Mouse (Mus musculus) adrenal gland, postnatal 4 days (tissue): ENCODE results near the gene Col10a1. TPM values are rescaled to one million over a fixed set of nuclear protein-coding genes. Genes with fewer than 3 reads are reported as not detected.
"Not testable (repeated sequence)": the region's sequence is repeated elsewhere in the genome, so short reads cannot be mapped to it uniquely, and the experiment has no call there.

Experiments
- DNase-seq, 2 experiments: peaks; one replicate each; pipeline ENCODE4 v3.0.0; 2021 to 2022; ENCODE audit warnings: low spot score in 2 of 2, mixed read lengths in 2 of 2
- long read RNA-seq, 2 experiments: library from polyadenylated mRNA; stranded (forward); transcript quantifications; one replicate each; pipeline ENCODE4 v2.0.0; 2021
- total RNA-seq, 2 experiments: library from RNA; stranded (reverse); gene quantifications; 2 replicates each; pipeline ENCODE4 v1.2.3; 2021

Col10a1 gene
- total RNA-seq = under 1 TPM; 0.39 to 0.48 TPM
- long read RNA-seq, experiment 1 = 0 reads
- long read RNA-seq, experiment 2, partial matches to known transcripts = 0 of 7 reads
- long read RNA-seq, experiment 2, other reads (novel, unspliced or antisense) = 7 of 7 reads

GRCm38 (mm10) chr10:34389681-34390080 is at the start of gene Col10a1:
Gene Col10a1, plus strand, starts transcription at chr10:34389981.
- DNase-seq = no peak

- no peak for DNase-seq
Observed at GRCm38 (mm10) chr10:34341014-34341413, 48.8 kb upstream of the Col10a1 start.

DNA sequence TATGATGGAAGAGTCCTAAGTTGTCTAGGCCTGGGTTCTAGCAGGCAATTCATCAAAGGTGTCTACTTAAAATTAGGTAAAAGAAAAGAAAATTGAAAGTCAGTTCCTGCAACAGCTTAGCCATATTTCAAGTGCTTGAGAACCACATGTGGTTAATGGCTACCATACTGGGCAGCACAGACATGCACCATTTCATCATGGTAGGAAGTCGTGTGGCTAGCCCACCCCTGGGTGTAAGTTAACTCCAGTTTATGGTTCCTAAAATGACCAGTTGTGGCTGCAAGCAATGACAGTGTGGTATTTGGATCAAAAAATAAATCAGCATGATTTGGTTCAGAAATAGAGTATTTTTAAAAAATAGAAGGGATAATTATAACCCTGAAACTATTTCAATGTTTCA is 47.9 kb upstream of the Col10a1 start:
- DNase-seq = no peak

DNA sequence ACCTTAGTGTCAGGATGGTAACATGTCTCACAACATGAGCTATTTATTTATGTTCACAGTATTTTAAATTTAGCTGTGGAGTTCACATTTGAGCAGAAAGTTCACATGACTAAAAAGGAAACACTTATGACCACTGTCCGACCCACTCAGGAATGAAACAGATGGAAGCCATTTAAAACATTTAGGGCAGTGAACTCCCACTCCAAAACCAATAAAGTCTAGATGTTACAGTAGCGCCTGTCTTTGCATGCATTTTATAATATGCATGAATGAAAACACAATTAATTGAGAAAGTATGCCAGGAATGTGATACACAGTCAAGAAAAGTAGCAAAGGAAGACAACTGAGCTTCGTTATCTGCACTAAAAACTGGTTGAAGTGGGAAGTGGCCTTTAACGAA is 37.6 kb upstream of the Col10a1 start:
- no peak for DNase-seq

GRCm38 (mm10) chr10:34358263-34358662 is 31.5 kb upstream of the Col10a1 start:
- DNase-seq = no peak

GRCm38 (mm10) chr10:34363756-34364155 is 26.0 kb upstream of the Col10a1 start:
- no peak for DNase-seq

GRCm38 (mm10) chr10:34368138-34368537 is 21.6 kb upstream of the Col10a1 start:
- DNase-seq = no peak

DNA sequence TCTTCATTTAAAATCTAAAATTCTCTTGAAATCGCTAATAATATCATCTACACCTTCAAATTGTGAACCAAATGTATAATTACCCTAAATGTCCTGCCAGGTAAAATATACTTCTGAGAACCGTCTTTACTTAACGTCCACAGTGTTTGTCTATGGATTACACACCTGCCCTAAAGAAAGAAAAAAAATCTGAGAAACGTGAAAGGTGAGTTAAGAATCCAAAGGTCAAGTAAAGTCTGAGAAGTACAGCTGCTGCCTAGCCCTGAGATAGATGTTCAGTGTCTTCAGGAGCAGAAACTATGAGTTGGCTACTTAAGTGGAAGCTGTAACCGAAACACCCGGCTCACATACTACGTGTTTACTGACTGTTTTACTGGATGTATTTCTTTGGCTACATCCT is 16.4 kb upstream of the Col10a1 start:
- no peak for DNase-seq

- DNase-seq = no peak
Observed at GRCm38 (mm10) chr10:34385636-34386035, 4.1 kb upstream of the Col10a1 start.

GRCm38 (mm10) chr10:34396959-34397358 is 7.2 kb downstream of the Col10a1 start:
- DNase-seq = no peak

- no peak for DNase-seq
Observed at GRCm38 (mm10) chr10:34399267-34399666, 9.5 kb downstream of the Col10a1 start.

DNA sequence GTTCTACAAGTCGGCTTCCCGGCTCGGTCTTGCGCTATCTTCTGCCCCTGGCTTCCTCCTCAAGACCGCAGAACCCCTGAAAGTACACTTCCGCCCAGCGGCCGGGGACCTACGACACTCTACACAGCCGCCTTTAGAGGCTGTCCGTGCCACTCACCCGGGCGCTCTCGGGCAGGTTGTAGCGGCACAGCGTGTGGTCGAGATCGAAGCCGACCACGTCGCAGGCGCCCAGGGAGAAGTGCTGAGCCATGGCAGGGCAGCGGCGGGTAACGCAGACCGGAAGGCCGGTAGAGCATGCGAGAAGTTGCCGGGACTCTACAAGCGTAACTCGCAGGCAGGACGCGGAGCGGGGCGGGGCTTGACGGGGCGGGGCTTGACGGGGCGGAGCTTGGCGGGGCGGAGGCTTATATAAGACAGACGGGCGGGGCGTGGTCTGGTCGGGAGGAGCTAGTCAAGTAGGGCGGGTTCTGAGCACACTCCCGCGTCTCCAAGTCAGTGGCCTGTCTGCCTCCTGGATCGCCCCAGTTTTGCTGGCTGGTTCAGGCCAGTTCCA is 28.5 kb downstream of the Col10a1 start, which contains the start of gene Nt5dc1:
Gene Nt5dc1 (minus strand): TSS at position 349 of the 553 bp plus-strand sequence.
- DNase-seq = peak; percentile 90 to 94

DNA sequence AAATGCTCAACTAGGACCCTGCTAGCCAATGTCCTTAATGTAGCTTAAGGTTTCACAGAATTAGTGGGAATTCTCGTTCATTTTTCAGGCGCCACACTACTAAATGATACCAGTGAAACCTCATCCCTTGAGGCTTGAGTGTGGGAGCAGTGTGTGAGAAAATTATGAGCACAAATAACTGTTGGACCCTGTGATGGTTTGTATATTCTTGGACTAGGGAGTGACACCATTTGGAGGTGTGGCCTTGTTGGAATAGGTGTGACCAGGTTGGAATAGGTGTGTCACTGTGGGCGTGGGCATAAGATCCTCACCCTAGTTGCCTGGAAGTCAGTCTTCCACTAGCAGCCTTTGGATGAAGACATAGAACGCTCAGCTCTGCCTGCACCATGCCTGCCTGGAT is 29.0 kb downstream of the Col10a1 start:
- not testable (repeated sequence) for DNase-seq

- DNase-seq = no peak
Observed at GRCm38 (mm10) chr10:34431783-34432182, 42.0 kb downstream of the Col10a1 start.

GRCm38 (mm10) chr10:34434191-34434590 is 44.4 kb downstream of the Col10a1 start:
- not testable (repeated sequence) for DNase-seq

Other genes with a start within 250 kb of the Col10a1 start
- 10 to 100 TPM; 15.4 to 17.8 TPM for gene Dse, start 182.3 kb upstream of the Col10a1 start, total RNA-seq
- 10 to 100 TPM; 61.4 to 65.3 TPM for gene Tspyl1, start 107.8 kb upstream of the Col10a1 start, total RNA-seq
- 10 to 100 TPM; 24.7 to 29.1 TPM for gene Tspyl4, start 92.5 kb upstream of the Col10a1 start, total RNA-seq
- 10 to 100 TPM; 20.6 to 22.4 TPM for gene Nt5dc1, start 28.6 kb downstream of the Col10a1 start, total RNA-seq
- 10 to 100 TPM; 17.0 to 19.0 TPM for gene Frk, start 93.4 kb downstream of the Col10a1 start, total RNA-seq